Mouse (Mus musculus) left cerebral cortex, adult 6 months (tissue): Measurements from ENCODE around the gene Olfr18. TPM values are rescaled to one million over a fixed set of nuclear protein-coding genes. Genes with fewer than 3 reads are reported as not detected.

ENCODE experiments used
- long read RNA-seq, 2 experiments: library from polyadenylated mRNA; unstranded; transcript quantifications; one replicate each; pipeline ENCODE4 v2.0.0; 2019 to 2020
- polyA plus RNA-seq: library from polyadenylated mRNA; unstranded; fragments of <200 nt; fragmentation: Nextera tagmentation; gene quantifications from 2 replicates; pipeline ENCODE4 v1.2.3, GENCODE M21; 2021

Gene Olfr18
- 0.06 and 0.18 TPM in 2 replicates for polyA plus RNA-seq
- long read RNA-seq, experiment 1, result 0 reads
- long read RNA-seq, experiment 2, result 0 reads

GRCm38 (mm10) chr9:20335994-20336393, at the start of gene Olfr18:
Olfr18 (minus strand) TSS chr9:20336094.

GRCm38 (mm10) chr9:20384532-20385342, 48.8 kb upstream of the Olfr18 start, which contains the start of gene Zfp560:
Zfp560 (minus strand) TSS chr9:20385177.

GRCm38 (mm10) chr9:20298232-20298631, 37.7 kb downstream of the Olfr18 start, which contains the start of gene Olfr873:
Olfr873 (plus strand) TSS chr9:20298532.

GRCm38 (mm10) chr9:20282051-20282450, 53.8 kb downstream of the Olfr18 start, which contains the start of gene Olfr39:
Olfr39 (plus strand) TSS chr9:20282351.

Other genes with a start within 250 kb of the Olfr18 start
- gene Olfr868, start 237.5 kb downstream of the Olfr18 start, polyA plus RNA-seq, result not detected in 2 replicates
- gene Olfr869, start 207.1 kb downstream of the Olfr18 start, polyA plus RNA-seq, result not detected in 2 replicates
- gene Olfr870, start 162.0 kb downstream of the Olfr18 start, polyA plus RNA-seq, result not detected in 2 replicates
- gene Olfr871, start 123.9 kb downstream of the Olfr18 start, polyA plus RNA-seq, result not detected in 2 replicates
- gene Olfr872, start 99.0 kb downstream of the Olfr18 start, polyA plus RNA-seq, result not detected in 2 replicates
- gene Olfr39, start 53.7 kb downstream of the Olfr18 start, polyA plus RNA-seq, result not detected in 2 replicates
- gene Olfr873, start 37.6 kb downstream of the Olfr18 start, polyA plus RNA-seq, result not detected in 2 replicates
- 48.4 and 55.7 TPM in 2 replicates for gene Zfp560, start 49.1 kb upstream of the Olfr18 start, polyA plus RNA-seq
- gene Zfp26, start 124.1 kb upstream of the Olfr18 start, polyA plus RNA-seq, result 6.8 and 8.5 TPM in 2 replicates
- gene Zfp426, start 156.7 kb upstream of the Olfr18 start, polyA plus RNA-seq, result 12.2 and 14.0 TPM in 2 replicates
- gene Zfp266, start 185.3 kb upstream of the Olfr18 start, polyA plus RNA-seq, result 26.1 and 28.8 TPM in 2 replicates
- 13.6 and 24.8 TPM in 2 replicates for gene Zfp846, start 245.2 kb upstream of the Olfr18 start, polyA plus RNA-seq